Mouse (Mus musculus) megakaryocyte, embryonic 14.5 days (primary cell): ENCODE measurements around the gene Lrba.

ENCODE experiments used
- FLI1 ChIP-seq: IDR thresholded peaks from 2 replicates; pipeline ENCODE4 v1.6.1; 2012; ENCODE audit warnings: low read length, inconsistent platforms, mixed read lengths
- GATA1 ChIP-seq: IDR thresholded peaks from 3 replicates; pipeline ENCODE4 v1.6.1; 2012; ENCODE audit warnings: mixed read lengths, low read length, inconsistent platforms, borderline replicate concordance

GRCm38 (mm10) chr3:86385047-86385446, 160.6 kb downstream of the Lrba start:
- TF ChIP-seq GATA1 (no peak), FLI1 (no peak)
